Mouse (Mus musculus) spleen, adult 18-20 months (tissue): Measurements from ENCODE around the gene Kctd17.
A peak's percentile ranks its signal among the peaks of the same experiment; 100 is the strongest.

Experiments
- DNase-seq, 2 experiments: peaks; one replicate each; pipeline ENCODE4 v3.0.0; 2022; ENCODE audit warnings: mixed read lengths in 2 of 2

The Kctd17 gene

GRCm38 (mm10) chr15:78449694-78450418 is 21.5 kb downstream of the Kctd17 start:
- DNase-seq = peak; percentile 28 to 36

- DNase-seq = no peak
Observed at GRCm38 (mm10) chr15:78450419-78450768, 22.0 kb downstream of the Kctd17 start.

- DNase-seq = no peak
Observed at GRCm38 (mm10) chr15:78451201-78451600, 22.8 kb downstream of the Kctd17 start.

- DNase-seq = no peak
Observed at GRCm38 (mm10) chr15:78452929-78453328, 24.6 kb downstream of the Kctd17 start.

GRCm38 (mm10) chr15:78455168-78455567 is 26.8 kb downstream of the Kctd17 start:
- DNase-seq = no peak

GRCm38 (mm10) chr15:78456051-78456450 is 27.7 kb downstream of the Kctd17 start:
- DNase-seq = no peak

- no peak for DNase-seq
Observed at GRCm38 (mm10) chr15:78457193-78457592, 28.8 kb downstream of the Kctd17 start.

- DNase-seq = no peak
Observed at GRCm38 (mm10) chr15:78462981-78463380, 34.6 kb downstream of the Kctd17 start.

- no peak for DNase-seq
Observed at GRCm38 (mm10) chr15:78466809-78467208, 38.4 kb downstream of the Kctd17 start.

- no peak for DNase-seq
Observed at GRCm38 (mm10) chr15:78467570-78467969, 39.2 kb downstream of the Kctd17 start.

GRCm38 (mm10) chr15:78468379-78468937 is 40.1 kb downstream of the Kctd17 start, which contains the start of gene Tmprss6:
Gene Tmprss6, minus strand, starts transcription at chr15:78468634.
- no peak for DNase-seq

GRCm38 (mm10) chr15:78470495-78471276 is 42.3 kb downstream of the Kctd17 start:
- no peak for DNase-seq

GRCm38 (mm10) chr15:78471902-78472301 is 43.5 kb downstream of the Kctd17 start:
- DNase-seq = no peak

GRCm38 (mm10) chr15:78473442-78473841 is 45.1 kb downstream of the Kctd17 start:
- no peak for DNase-seq

GRCm38 (mm10) chr15:78475604-78476031 is 47.3 kb downstream of the Kctd17 start:
- peak; percentile 20 to 23 for DNase-seq

GRCm38 (mm10) chr15:78476878-78477277 is 48.5 kb downstream of the Kctd17 start:
- no peak for DNase-seq

GRCm38 (mm10) chr15:78478073-78478472 is 49.7 kb downstream of the Kctd17 start:
- no peak for DNase-seq

GRCm38 (mm10) chr15:78479470-78479869 is 51.1 kb downstream of the Kctd17 start:
- no peak for DNase-seq

GRCm38 (mm10) chr15:78480111-78480510 is 51.7 kb downstream of the Kctd17 start:
- DNase-seq = no peak

GRCm38 (mm10) chr15:78480991-78481390 is 52.6 kb downstream of the Kctd17 start:
- no peak for DNase-seq

- DNase-seq = no peak
Observed at GRCm38 (mm10) chr15:78481448-78482000, 53.2 kb downstream of the Kctd17 start.

GRCm38 (mm10) chr15:78482518-78482917 is 54.2 kb downstream of the Kctd17 start:
- no peak for DNase-seq

GRCm38 (mm10) chr15:78483311-78483710 is 54.9 kb downstream of the Kctd17 start:
- no peak for DNase-seq
